Mouse (Mus musculus) MEL (cell line): ENCODE results near the gene Gpr108. TPM values are rescaled to one million over a fixed set of nuclear protein-coding genes. Genes with fewer than 3 reads are reported as not detected.

Source experiments
- DNase-seq: peaks from one replicate; pipeline ENCODE4 v3.0.0; 2011; ENCODE audit warnings: low read depth, low spot score
- H3K27ac ChIP-seq: 2 replicates; pipeline ENCODE4 v1.5.1; 2012; ENCODE audit warnings: low read depth, mild to moderate bottlenecking, control low read depth, low read length, moderate library complexity; ENCODE audit not compliant: control insufficient read depth
- H3K27me3 ChIP-seq, 2 experiments: fragments of 150-350 bp in 1 of 2; sonication (generic) in 1 of 2; 2 replicates each; pipeline ENCODE4 v1.6.1; 2012; ENCODE audit warnings: low read length in 2 of 2, mild to moderate bottlenecking in 2 of 2, improper control_type of control experiment in 1 of 2, moderate library complexity in 1 of 2; ENCODE audit not compliant: insufficient read depth in 2 of 2, control insufficient read depth in 1 of 2
- H3K36me3 ChIP-seq, 2 experiments: 2 replicates each; pipeline ENCODE4 v1.6.1; 2012 to 2014; ENCODE audit warnings: low read length in 2 of 2, improper control_type of control experiment in 1 of 2, inconsistent platforms in 1 of 2, mild to moderate bottlenecking in 1 of 2; ENCODE audit not compliant: insufficient read depth in 2 of 2, control insufficient read depth in 1 of 2
- H3K4me1 ChIP-seq, 2 experiments: fragments of 150-350 bp in 1 of 2; sonication (generic) in 1 of 2; 2 replicates each; pipeline ENCODE4 v1.6.1; 2012; ENCODE audit warnings: low read length in 2 of 2, improper control_type of control experiment in 1 of 2, mild to moderate bottlenecking in 1 of 2; ENCODE audit not compliant: insufficient read depth in 2 of 2, control insufficient read depth in 1 of 2
- H3K4me3 ChIP-seq, 2 experiments: fragments of 150-350 bp in 1 of 2; sonication (generic) in 1 of 2; 2 replicates each; pipeline ENCODE4 v1.5.1; 2012; ENCODE audit warnings: low read depth in 2 of 2, low read length in 2 of 2, mild to moderate bottlenecking in 2 of 2, moderate library complexity in 2 of 2, control low read depth in 1 of 2, improper control_type of control experiment in 1 of 2; ENCODE audit not compliant: control insufficient read depth in 1 of 2, insufficient read depth in 1 of 2
- H3K79me2 ChIP-seq: 2 replicates; pipeline ENCODE4 v1.6.1; 2012; ENCODE audit warnings: mild to moderate bottlenecking, low read length, moderate library complexity; ENCODE audit not compliant: control insufficient read depth, poor library complexity, insufficient read depth
- H3K9ac ChIP-seq: 2 replicates; pipeline ENCODE4 v1.6.1; 2012; ENCODE audit warnings: low read depth, mild to moderate bottlenecking, control low read depth, low read length, moderate library complexity; ENCODE audit not compliant: control insufficient read depth, poor library complexity, severe bottlenecking
- H3K9me3 ChIP-seq: fragments of 150-350 bp; sonication (generic); replicated peaks from 2 replicates; pipeline ENCODE4 v1.6.1; 2012; ENCODE audit warnings: mild to moderate bottlenecking, low read length, improper control_type of control experiment, moderate library complexity; ENCODE audit not compliant: insufficient read depth
- BHLHE40 ChIP-seq: IDR thresholded peaks from 2 replicates; pipeline ENCODE4 v1.6.1; 2012; ENCODE audit warnings: low read depth, mild to moderate bottlenecking, inconsistent platforms, low read length, improper control_type of control experiment, borderline replicate concordance
- CHD1 ChIP-seq: IDR thresholded peaks from 2 replicates; pipeline ENCODE4 v1.6.1; 2012; ENCODE audit warnings: low read depth, mild to moderate bottlenecking, inconsistent platforms, low read length, improper control_type of control experiment
- CHD2 ChIP-seq: IDR thresholded peaks from 2 replicates; pipeline ENCODE4 v1.6.1; 2011; ENCODE audit warnings: low read length, improper control_type of control experiment
- E2F4 ChIP-seq: IDR thresholded peaks from 2 replicates; pipeline ENCODE4 v1.6.1; 2011; ENCODE audit warnings: low read depth, low read length, improper control_type of control experiment, borderline replicate concordance
- ELF1 ChIP-seq: IDR thresholded peaks from 2 replicates; pipeline ENCODE4 v1.6.1; 2014; ENCODE audit warnings: low read depth, mild to moderate bottlenecking, inconsistent platforms, low read length, improper control_type of control experiment, moderate library complexity
- EP300 ChIP-seq, 2 experiments: IDR thresholded peaks; 2 replicates each; pipeline ENCODE4 v1.6.1; 2011; ENCODE audit warnings: improper control_type of control experiment in 2 of 2, low read length in 2 of 2, low read depth in 1 of 2, mild to moderate bottlenecking in 1 of 2
- ETS1 ChIP-seq: IDR thresholded peaks from 2 replicates; pipeline ENCODE4 v1.6.1; 2012; ENCODE audit warnings: low read depth, mild to moderate bottlenecking, inconsistent platforms, low read length, improper control_type of control experiment, moderate library complexity
- GABPA ChIP-seq: IDR thresholded peaks from 2 replicates; pipeline ENCODE4 v1.6.1; 2012; ENCODE audit warnings: low read depth, mild to moderate bottlenecking, inconsistent platforms, low read length, improper control_type of control experiment, moderate library complexity
- GATA1 ChIP-seq: IDR thresholded peaks from 2 replicates; pipeline ENCODE4 v1.6.1; 2011; ENCODE audit warnings: low read depth, low read length, improper control_type of control experiment
- HCFC1 ChIP-seq: IDR thresholded peaks from 2 replicates; pipeline ENCODE4 v1.6.1; 2012; ENCODE audit warnings: low read depth, mild to moderate bottlenecking, inconsistent platforms, low read length, improper control_type of control experiment, moderate library complexity
- JUND ChIP-seq: IDR thresholded peaks from 2 replicates; pipeline ENCODE4 v1.6.1; 2011; ENCODE audit warnings: low read depth, mild to moderate bottlenecking, improper control_type of control experiment, low read length
- KAT2A ChIP-seq: conservative IDR thresholded peaks from 2 replicates; pipeline ENCODE4 v1.6.1; 2012; ENCODE audit warnings: low read depth, low read length, improper control_type of control experiment, inconsistent platforms
- MAFK ChIP-seq: IDR thresholded peaks from 2 replicates; pipeline ENCODE4 v1.6.1; 2011; ENCODE audit warnings: low read depth, mild to moderate bottlenecking, low read length, improper control_type of control experiment, borderline replicate concordance
- MAX ChIP-seq: IDR thresholded peaks from 2 replicates; pipeline ENCODE4 v1.6.1; 2011; ENCODE audit warnings: low read length, improper control_type of control experiment
- MAZ ChIP-seq: IDR thresholded peaks from 2 replicates; pipeline ENCODE4 v1.6.1; 2012; ENCODE audit warnings: low read depth, mild to moderate bottlenecking, inconsistent platforms, low read length, improper control_type of control experiment
- MEF2A ChIP-seq: IDR thresholded peaks from 2 replicates; pipeline ENCODE4 v1.6.1; 2014; ENCODE audit warnings: low read depth, mild to moderate bottlenecking, inconsistent platforms, low read length, improper control_type of control experiment; ENCODE audit not compliant: poor library complexity, insufficient replicate concordance, severe bottlenecking; ENCODE audit errors: extremely low read depth
- MXI1 ChIP-seq: IDR thresholded peaks from 2 replicates; pipeline ENCODE4 v1.6.1; 2011; ENCODE audit warnings: mild to moderate bottlenecking, low read depth, low read length, improper control_type of control experiment
- MYC ChIP-seq: IDR thresholded peaks from 2 replicates; pipeline ENCODE4 v1.6.1; 2011; ENCODE audit warnings: low read depth, mild to moderate bottlenecking, low read length, improper control_type of control experiment, moderate library complexity
- NELFE ChIP-seq: IDR thresholded peaks from 2 replicates; pipeline ENCODE4 v1.6.1; 2011; ENCODE audit warnings: low read depth, low read length, improper control_type of control experiment
- NRF1 ChIP-seq: IDR thresholded peaks from 2 replicates; pipeline ENCODE4 v1.6.1; 2014; ENCODE audit warnings: low read depth, mild to moderate bottlenecking, inconsistent platforms, low read length, improper control_type of control experiment, moderate library complexity; ENCODE audit not compliant: poor library complexity, insufficient read depth, severe bottlenecking
- POLR2A ChIP-seq, 2 experiments: IDR thresholded peaks; 2 replicates each; pipeline ENCODE4 v1.6.1; 2011 to 2012; ENCODE audit warnings: low read length in 2 of 2, mild to moderate bottlenecking in 2 of 2, control low read depth in 1 of 2, improper control_type of control experiment in 1 of 2, low read depth in 1 of 2, moderate library complexity in 1 of 2; ENCODE audit not compliant: control insufficient read depth in 1 of 2, insufficient read depth in 1 of 2, poor library complexity in 1 of 2
- POLR2AphosphoS2 ChIP-seq: IDR thresholded peaks from 2 replicates; pipeline ENCODE4 v1.6.1; 2011; ENCODE audit warnings: low read length, improper control_type of control experiment
- POLR2AphosphoS5 ChIP-seq: IDR thresholded peaks from 2 replicates; pipeline ENCODE4 v1.6.1; 2012; ENCODE audit warnings: low read depth, borderline replicate concordance, mild to moderate bottlenecking, inconsistent platforms, low read length, moderate library complexity, mixed read lengths
- RAD21 ChIP-seq: IDR thresholded peaks from 2 replicates; pipeline ENCODE4 v1.6.1; 2011; ENCODE audit warnings: mild to moderate bottlenecking, low read depth, low read length, improper control_type of control experiment
- RCOR1 ChIP-seq: IDR thresholded peaks from 2 replicates; pipeline ENCODE4 v1.6.1; 2012; ENCODE audit warnings: low read depth, mild to moderate bottlenecking, inconsistent platforms, low read length, improper control_type of control experiment
- SIN3A ChIP-seq: IDR thresholded peaks from 2 replicates; pipeline ENCODE4 v1.6.1; 2012; ENCODE audit warnings: low read length, improper control_type of control experiment, inconsistent platforms
- SMC3 ChIP-seq: IDR thresholded peaks from 2 replicates; pipeline ENCODE4 v1.6.1; 2011; ENCODE audit warnings: low read depth, low read length, improper control_type of control experiment
- TAL1 ChIP-seq: IDR thresholded peaks from 2 replicates; pipeline ENCODE4 v1.6.1; 2012; ENCODE audit warnings: mild to moderate bottlenecking, inconsistent platforms, low read length, moderate library complexity, mixed read lengths
- TCF12 ChIP-seq: IDR thresholded peaks from 2 replicates; pipeline ENCODE4 v1.6.1; 2014; ENCODE audit warnings: low read depth, mild to moderate bottlenecking, inconsistent platforms, low read length, improper control_type of control experiment, moderate library complexity
- UBTF ChIP-seq: IDR thresholded peaks from 2 replicates; pipeline ENCODE4 v1.6.1; 2012; ENCODE audit warnings: low read depth, mild to moderate bottlenecking, inconsistent platforms, low read length, improper control_type of control experiment, moderate library complexity, borderline replicate concordance; ENCODE audit not compliant: insufficient read depth
- USF1 ChIP-seq: IDR thresholded peaks from 2 replicates; pipeline ENCODE4 v1.6.1; 2014; ENCODE audit warnings: low read depth, mild to moderate bottlenecking, inconsistent platforms, low read length, improper control_type of control experiment, moderate library complexity
- USF2 ChIP-seq, 2 experiments: IDR thresholded peaks; 2 replicates each; pipeline ENCODE4 v1.6.1; 2011 to 2012; ENCODE audit warnings: improper control_type of control experiment in 2 of 2, low read length in 2 of 2, borderline replicate concordance in 1 of 2, inconsistent platforms in 1 of 2, low read depth in 1 of 2, mild to moderate bottlenecking in 1 of 2; ENCODE audit not compliant: insufficient read depth in 1 of 2
- ZC3H11A ChIP-seq: IDR thresholded peaks from 2 replicates; pipeline ENCODE4 v1.6.1; 2012; ENCODE audit warnings: low read depth, mild to moderate bottlenecking, inconsistent platforms, low read length, improper control_type of control experiment
- ZKSCAN1 ChIP-seq: IDR thresholded peaks from 2 replicates; pipeline ENCODE4 v1.6.1; 2012; ENCODE audit warnings: low read depth, mild to moderate bottlenecking, inconsistent platforms, low read length, improper control_type of control experiment, moderate library complexity
- ZMIZ1 ChIP-seq: IDR thresholded peaks from 2 replicates; pipeline ENCODE4 v1.6.1; 2012; ENCODE audit warnings: low read depth, mild to moderate bottlenecking, inconsistent platforms, low read length, improper control_type of control experiment, moderate library complexity
- ZNF384 ChIP-seq: IDR thresholded peaks from 2 replicates; pipeline ENCODE4 v1.6.1; 2012; ENCODE audit warnings: low read depth, mild to moderate bottlenecking, inconsistent platforms, low read length, improper control_type of control experiment
- polyA plus RNA-seq, 2 experiments: library from polyadenylated mRNA; stranded (reverse) in 1 of 2; unstranded in 1 of 2; fragments of >175 nt in 1 of 2; fragments of >200 nt in 1 of 2; gene quantifications; 2 replicates each; pipeline versions ENCODE4 v1.2.1 to v1.2.4; 2012; ENCODE audit warnings: low replicate concordance in 2 of 2, low read depth in 1 of 2; ENCODE audit not compliant: insufficient read length in 2 of 2, insufficient read depth in 1 of 2, missing spikeins in 1 of 2
- total RNA-seq: library from RNA; depleted of rRNA; stranded (reverse); fragments of 300-350 nt; gene quantifications from 2 replicates; pipeline ENCODE4 v1.2.3, GENCODE M21; 2012

The Gpr108 gene
- total and polyA plus RNA-seq, 3 experiments: 21.8 to 35.9 TPM; not detected in 1

DNA sequence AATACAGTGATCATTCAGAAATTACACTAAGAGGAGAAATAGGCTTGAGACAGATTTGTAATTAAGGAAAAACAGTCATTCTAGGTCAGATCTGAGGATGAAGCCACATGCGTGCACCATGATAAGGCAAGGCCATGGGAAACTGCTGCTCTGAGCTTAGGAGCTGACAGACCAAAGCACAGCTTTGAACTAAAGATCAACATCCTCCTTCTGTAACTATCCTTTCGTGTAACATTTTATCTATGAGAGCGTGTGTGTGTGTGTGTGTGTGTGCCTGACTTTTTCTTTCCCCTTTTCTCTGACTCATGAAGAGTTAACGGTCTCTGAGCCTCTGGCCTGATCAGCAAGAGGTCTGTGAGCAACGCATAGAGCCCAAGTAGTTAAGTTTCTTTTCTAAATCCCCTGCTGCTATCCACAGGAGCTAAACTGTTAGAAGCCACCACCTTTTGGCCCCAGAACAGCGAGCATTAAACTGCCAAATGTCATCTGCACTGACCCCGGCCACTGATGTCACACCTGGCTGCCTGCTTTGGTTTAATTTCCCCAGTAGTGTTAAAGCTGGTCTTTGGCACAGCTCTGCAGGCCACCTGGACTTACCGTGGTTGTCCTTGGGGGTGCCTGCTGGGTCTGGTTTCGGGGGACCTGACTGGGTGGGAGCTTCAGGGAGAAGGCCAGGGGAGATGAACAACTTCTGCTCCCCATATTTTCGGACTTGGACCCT lies 4.4 kb downstream of the Gpr108 start:
- Histone ChIP-seq H3K79me2 (peaks cover 7% of the 10 kb centered on the region), H3K36me3 (peaks cover 0 to 11% of the 10 kb centered on the region in 2 experiments; a peak in 2 of 4 replicates), H3K9ac (no peak overlapping the region), H3K4me1 (peaks cover 0 to 15% of the 10 kb centered on the region in 2 experiments; a peak in 2 of 4 replicates), H3K27me3 (no peaks in the 10 kb centered on the region), H3K9me3 (no peaks in the 10 kb centered on the region), H3K27ac (peak overlapping the region; percentile 42; the same call in 1 of the 2 replicates), H3K4me3 (no peak overlapping the region)
- peak; percentile 62 for DNase-seq
- TF ChIP-seq USF2 (IDR thresholded peaks at IDR 0.05; ENCODE audit: borderline replicate concordance in 1 of 2, insufficient read depth in 1 of 2, low read depth in 1 of 2, low read length in 2 of 2) (no peak), KAT2A (no peak), MAZ (no peak), MYC (peak; percentile 38; the same call in 1 of the 2 replicates), SIN3A (0 out of 2 replicates have a peak, but pooled peaks have one; percentile 41), BHLHE40 (no peak), MEF2A (no peak), JUND (no peak), ZC3H11A (no peak), RAD21 (no peak), TCF12 (no peak), ZNF384 (no peak), HCFC1 (no peak), NELFE (no peak), GATA1 (peak; percentile 67), UBTF (no peak), NRF1 (no peak), MXI1 (0 out of 2 replicates have a peak, but pooled peaks have one; percentile 20), USF1 (no peak), MAX (peak; percentile 44; the same call in 1 of the 2 replicates), CHD1 (no peak), ZMIZ1 (no peak), CHD2 (no peak), EP300 (IDR thresholded peaks at IDR 0.05; ENCODE audit: low read depth in 1 of 2, low read length in 2 of 2) (peak; percentile 35 to 42; a peak in 3 of 4 replicates), POLR2A (IDR thresholded peaks at IDR 0.05; ENCODE audit: control insufficient read depth in 1 of 2, insufficient read depth in 1 of 2, low read depth in 1 of 2, low read length in 2 of 2, poor library complexity in 1 of 2) (no peak), SMC3 (no peak), RCOR1 (no peak), MAFK (no peak), POLR2AphosphoS5 (no peak), TAL1 (peak; percentile 52), ETS1 (no peak), ELF1 (no peak), ZKSCAN1 (no peak), POLR2AphosphoS2 (no peak), GABPA (no peak), E2F4 (no peak)
